19 mouse cellular contexts compared by ENCODE assay signal in the genomic region with DNA sequence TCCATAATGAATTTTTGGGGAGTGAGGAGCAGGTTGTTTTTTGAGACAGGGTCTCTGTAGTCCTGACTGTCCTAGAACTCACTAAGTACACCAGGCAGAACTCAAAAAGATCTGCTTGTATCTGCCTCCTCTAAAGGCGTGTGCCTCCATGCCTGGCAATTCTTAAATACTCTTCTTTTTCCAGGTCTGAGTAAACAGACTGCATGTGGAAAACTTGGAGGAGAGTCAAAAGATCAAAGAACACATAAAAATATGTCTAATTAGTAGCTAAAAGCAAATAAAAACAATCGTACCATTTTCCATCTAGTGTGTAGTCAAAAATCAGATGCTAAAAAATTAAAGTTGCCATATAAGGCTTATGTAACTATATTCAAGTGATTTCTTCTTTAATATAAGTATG.
"Had no signal": no experiment of that assay in that cellular context is flagged by ENCODE, and none has a peak within 500 bp of the region (broad histone marks: within the 10 kb centered on the region; RNA-seq: fewer than 3 reads in every experiment).

No protein-coding gene starts in this region.

- H3K27ac ChIP-seq: midbrain, embryonic 10.5 days; midbrain, embryonic 12.5 days; neural tube, embryonic 13.5 days; neural tube, embryonic 15.5 days had no signal

- ATAC-seq: midbrain, embryonic 16.5 days had no signal

- H3K9me3 ChIP-seq: midbrain, embryonic 10.5 days; midbrain, embryonic 12.5 days; neural tube, embryonic 13.5 days; neural tube, embryonic 15.5 days had no signal

- H3K4me3 ChIP-seq: midbrain, embryonic 10.5 days; midbrain, embryonic 12.5 days; myocyte; neural tube, embryonic 13.5 days; neural tube, embryonic 15.5 days had no signal

- H3K4me1 ChIP-seq: midbrain, embryonic 10.5 days; midbrain, embryonic 12.5 days; neural tube, embryonic 13.5 days; neural tube, embryonic 15.5 days had no signal

- H3K4me2 ChIP-seq: lung, embryonic 14.5 days; midbrain, embryonic 12.5 days; neural tube, embryonic 13.5 days; neural tube, embryonic 15.5 days had no signal

- DNase-seq: lung, adult 18-20 months; lung, embryonic 14.5 days; lung, postnatal 10 days; lung, postnatal 4 days; midbrain, embryonic 14.5 days; retina, postnatal 1 day; right cerebral cortex, adult 18-20 months; right cerebral cortex, postnatal 25 days; right cerebral cortex, postnatal 4 days; spleen, adult 18-20 months; thymus, adult 18-20 months; thymus, postnatal 14 days; thymus, postnatal 36 days had no signal

- H3K9ac ChIP-seq: lung, embryonic 14.5 days; midbrain, embryonic 12.5 days; neural tube, embryonic 13.5 days; neural tube, embryonic 15.5 days had no signal

- H3K27me3 ChIP-seq: midbrain, embryonic 12.5 days; neural tube, embryonic 13.5 days; neural tube, embryonic 15.5 days had no signal
